Mouse (Mus musculus) brain, embryonic 14.5 days (tissue): ENCODE data around the gene Stk4.

Experiments used
- CTCF ChIP-seq: fragments of 200-500 bp; IDR thresholded peaks from 2 replicates; pipeline ENCODE4 v1.5.1; 2012; ENCODE audit warnings: inconsistent platforms, mild to moderate bottlenecking, moderate library complexity, borderline replicate concordance; ENCODE audit not compliant: insufficient read depth, insufficient read length; ENCODE audit errors: extremely low read depth
- POLR2A ChIP-seq: fragments of 200-500 bp; IDR thresholded peaks from 2 replicates; pipeline ENCODE4 v1.6.1; 2012; ENCODE audit warnings: mild to moderate bottlenecking, inconsistent platforms, borderline replicate concordance; ENCODE audit not compliant: poor library complexity, insufficient read depth, insufficient read length, severe bottlenecking; ENCODE audit errors: extremely low read depth

DNA sequence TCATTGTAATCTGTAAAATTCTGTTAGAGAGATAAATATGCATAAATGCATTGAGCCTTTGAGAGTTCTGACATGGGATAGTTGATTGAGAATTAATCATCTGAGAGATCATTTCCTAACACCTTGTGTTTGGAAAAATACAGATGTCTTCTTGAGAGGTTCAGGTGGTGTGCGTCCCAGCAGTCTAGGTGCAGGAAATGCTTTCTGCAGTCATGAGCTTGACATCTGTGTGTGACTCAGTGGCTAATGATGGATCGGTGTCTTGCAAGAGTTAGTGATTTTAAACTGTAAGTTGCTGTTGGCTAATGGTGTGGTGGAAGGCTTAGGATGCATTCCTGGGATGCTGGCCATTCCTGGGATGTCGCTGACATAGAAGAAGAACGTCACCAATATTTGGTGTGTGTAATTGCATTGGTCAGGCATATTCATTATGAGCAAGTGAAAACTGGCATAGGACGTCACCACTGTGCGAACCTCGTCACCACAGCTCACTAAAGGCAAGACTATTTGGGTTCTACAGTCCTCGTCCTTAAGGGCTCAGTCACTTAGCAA lies 6.8 kb downstream of the Stk4 start:
- TF ChIP-seq CTCF (no peak), POLR2A (no peak)
